Mouse (Mus musculus) heart, embryonic 14.5 days (tissue): ENCODE results near the gene Tmem117. TPM values are rescaled to one million over a fixed set of nuclear protein-coding genes. Genes with fewer than 3 reads are reported as not detected.
A peak's percentile ranks its signal among the peaks of the same experiment; 100 is the strongest.

ENCODE experiments used
- ATAC-seq: fragments of 200-750 bp; cut with Nextera tagmentation; 2 replicates; pipeline ENCODE4 v1.8.0; 2017; ENCODE audit warnings: low read depth, moderate TSS enrichment; ENCODE audit not compliant: insufficient number of reproducible peaks, insufficient read depth, low FRiP score
- H3K27ac ChIP-seq, 2 experiments: fragments of 200-500 bp in 1 of 2; fragments of 300-500 bp in 1 of 2; sonication (generic) in 1 of 2; replicated peaks in 1 of 2; 2 replicates each; pipeline ENCODE4 v1.5.1; 2012 to 2014; ENCODE audit warnings: low read depth in 2 of 2, low read length in 2 of 2, control low read depth in 1 of 2, mild to moderate bottlenecking in 1 of 2, mixed read lengths in 1 of 2; ENCODE audit not compliant: control insufficient read depth in 1 of 2, insufficient read depth in 1 of 2
- H3K27me3 ChIP-seq: fragments of 300-500 bp; sonication (generic); 2 replicates; pipeline ENCODE4 v1.6.1; 2014; ENCODE audit warnings: mild to moderate bottlenecking, low read length, control low read depth; ENCODE audit not compliant: control insufficient read depth, insufficient read depth
- H3K36me3 ChIP-seq: fragments of 300-500 bp; sonication (generic); 2 replicates; pipeline ENCODE4 v1.6.1; 2014; ENCODE audit warnings: mild to moderate bottlenecking, control low read depth, low read length, mixed read lengths; ENCODE audit not compliant: control insufficient read depth, insufficient read depth
- H3K4me1 ChIP-seq, 2 experiments: fragments of 200-500 bp in 1 of 2; fragments of 300-500 bp in 1 of 2; sonication (generic) in 1 of 2; 2 replicates each; pipeline ENCODE4 v1.6.1; 2012 to 2014; ENCODE audit warnings: low read length in 2 of 2, control low read depth in 1 of 2, mixed read lengths in 1 of 2; ENCODE audit not compliant: control insufficient read depth in 2 of 2, insufficient read depth in 2 of 2
- H3K4me2 ChIP-seq: fragments of 300-500 bp; sonication (generic); 2 replicates; pipeline ENCODE4 v1.6.1; 2014; ENCODE audit warnings: mild to moderate bottlenecking, low read length
- H3K4me3 ChIP-seq, 2 experiments: fragments of 200-500 bp in 1 of 2; fragments of 300-500 bp in 1 of 2; sonication (generic) in 1 of 2; 2 replicates each; pipeline ENCODE4 v1.5.1; 2012 to 2014; ENCODE audit warnings: low read length in 2 of 2, mild to moderate bottlenecking in 2 of 2, control low read depth in 1 of 2, low read depth in 1 of 2, moderate library complexity in 1 of 2; ENCODE audit not compliant: control insufficient read depth in 1 of 2, insufficient read depth in 1 of 2
- H3K9ac ChIP-seq: fragments of 300-500 bp; sonication (generic); 2 replicates; pipeline ENCODE4 v1.6.1; 2014; ENCODE audit warnings: mild to moderate bottlenecking, low read length
- H3K9me3 ChIP-seq: fragments of 300-500 bp; sonication (generic); 2 replicates; pipeline ENCODE4 v1.6.1; 2016; ENCODE audit warnings: low read length, control low read depth; ENCODE audit not compliant: control insufficient read depth
- WGBS: fragments of 180-500 bp; shearing (Covaris S2); extraction: QIAGEN DNeasy Blood & Tissue Kit; methylation state at CpG from one replicate; pipeline ENCODE4 v1.1.7; 2014; 5-methylcytosine and 5-hydroxymethylcytosine counted together
- polyA plus RNA-seq: library from polyadenylated mRNA; unstranded; fragments of >200 nt; fragmentation: Nextera tagmentation; extraction: Ambion mirVana; gene quantifications from 2 replicates; pipeline ENCODE4 v1.2.1, GENCODE M21; 2014

Gene Tmem117
- polyA plus RNA-seq, 1 experiment from 2014 or later = 2.0 TPM

DNA sequence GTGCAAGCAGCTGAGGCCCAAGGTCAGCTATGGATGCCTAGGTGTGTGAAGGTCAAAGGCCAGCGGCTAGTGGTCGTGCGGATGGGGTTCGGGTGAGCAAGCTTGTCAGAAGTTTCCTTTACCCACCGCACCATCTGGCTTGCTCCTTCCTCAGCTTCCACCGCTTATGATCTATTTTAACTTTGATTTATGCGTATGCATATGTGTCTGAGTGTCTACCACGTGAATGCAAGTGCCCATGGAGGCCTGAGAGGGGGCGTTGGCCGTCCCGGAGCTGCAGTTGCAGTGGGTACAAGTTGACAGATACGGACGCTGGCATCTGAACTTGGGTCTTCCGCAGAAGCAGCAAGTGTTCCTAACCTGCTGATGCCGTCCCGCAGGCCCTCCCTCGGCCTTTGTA lies 173.8 kb downstream of the Tmem117 start:
- Histone ChIP-seq H3K9me3 (no peaks in the 10 kb centered on the region), H3K27me3 (peaks cover 45% of the 10 kb centered on the region), H3K4me3 (no peak overlapping the region), H3K4me1 (peaks cover 3 to 5% of the 10 kb centered on the region in 2 experiments; a peak in 2 of 4 replicates), H3K9ac (no peak overlapping the region), H3K36me3 (no peaks in the 10 kb centered on the region), H3K4me2 (no peak overlapping the region), H3K27ac (no peak overlapping the region)
- ATAC-seq = no peak
- WGBS = 80% methylated on average over 17 of the region's 17 CpGs

DNA sequence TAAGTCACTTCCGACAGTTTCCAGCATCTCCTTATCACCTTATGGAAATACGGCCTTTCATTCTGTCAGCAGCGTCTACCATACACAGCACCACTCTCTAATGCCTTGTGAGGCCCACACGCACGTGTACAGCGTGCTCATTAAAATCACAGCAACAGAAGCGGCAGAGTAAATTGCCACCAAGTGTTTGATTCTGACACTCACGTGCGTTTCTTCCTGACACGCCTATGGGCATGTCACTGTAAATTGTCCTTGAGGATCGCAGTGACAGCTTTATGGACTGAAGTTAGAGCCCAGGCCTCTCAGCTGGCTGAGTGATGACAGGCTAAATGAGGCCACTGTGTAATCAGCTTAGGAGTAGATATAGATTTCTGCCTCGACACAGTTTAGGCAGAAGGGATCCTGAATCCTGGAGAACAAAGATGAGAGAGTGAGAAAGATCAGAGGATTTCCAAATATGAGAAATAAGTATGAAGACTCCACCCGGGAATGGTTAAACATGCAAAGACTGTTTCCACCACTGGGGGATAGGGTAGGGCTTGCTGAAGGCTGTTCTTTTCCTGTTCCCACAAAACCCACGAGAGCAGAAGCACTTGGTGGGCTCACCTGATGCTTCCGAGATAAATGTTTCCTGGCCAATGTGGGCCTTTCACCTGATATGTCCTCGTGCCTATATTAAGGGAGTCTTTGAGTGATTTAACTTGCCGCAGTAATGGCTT lies 174.8 kb downstream of the Tmem117 start:
- Histone ChIP-seq H3K36me3 (no peaks in the 10 kb centered on the region), H3K4me2 (peak overlapping the region; percentile 9; the same call in 1 of the 2 replicates), H3K9ac (no peak overlapping the region), H3K27ac (no peak overlapping the region), H3K4me1 (peaks cover 3 to 5% of the 10 kb centered on the region in 2 experiments; a peak in 2 of 4 replicates), H3K27me3 (peaks cover 45% of the 10 kb centered on the region), H3K4me3 (no peak overlapping the region), H3K9me3 (no peaks in the 10 kb centered on the region)
- ATAC-seq = no peak
- 16% methylated on average over 17 of the region's 17 CpGs for WGBS

DNA sequence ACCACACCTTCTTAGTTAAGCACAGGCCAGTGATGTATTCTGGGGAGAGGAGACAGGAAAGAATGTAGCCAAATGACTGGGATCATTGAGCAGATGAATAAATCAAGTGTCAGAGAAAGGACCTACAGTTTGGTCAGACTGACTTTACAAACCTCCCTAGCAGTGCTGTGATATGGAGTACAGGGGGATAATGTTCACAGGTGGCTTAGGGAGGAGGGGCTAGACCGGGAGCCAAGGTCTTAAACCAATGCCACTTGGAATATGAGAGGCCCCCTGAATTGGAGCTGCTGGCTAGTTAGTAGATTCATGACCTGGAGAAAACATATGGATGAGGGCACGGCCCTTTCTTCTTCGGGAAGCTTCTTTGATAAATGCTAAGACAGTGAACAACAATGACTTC lies 177.0 kb downstream of the Tmem117 start:
- ATAC-seq = no peak
- peaks cover 41% of the 10 kb centered on the region for H3K27me3 ChIP-seq
- H3K4me1 ChIP-seq = peaks cover 3 to 5% of the 10 kb centered on the region in 2 experiments; a peak in 2 of 4 replicates
- no peak overlapping the region for H3K9ac ChIP-seq
- H3K4me2 ChIP-seq = no peak overlapping the region
- 82% methylated on average over 3 of the region's 3 CpGs for WGBS
- H3K9me3 ChIP-seq = no peaks in the 10 kb centered on the region
- H3K4me3 ChIP-seq = no peak overlapping the region
- no peak overlapping the region for H3K27ac ChIP-seq
- no peaks in the 10 kb centered on the region for H3K36me3 ChIP-seq

DNA sequence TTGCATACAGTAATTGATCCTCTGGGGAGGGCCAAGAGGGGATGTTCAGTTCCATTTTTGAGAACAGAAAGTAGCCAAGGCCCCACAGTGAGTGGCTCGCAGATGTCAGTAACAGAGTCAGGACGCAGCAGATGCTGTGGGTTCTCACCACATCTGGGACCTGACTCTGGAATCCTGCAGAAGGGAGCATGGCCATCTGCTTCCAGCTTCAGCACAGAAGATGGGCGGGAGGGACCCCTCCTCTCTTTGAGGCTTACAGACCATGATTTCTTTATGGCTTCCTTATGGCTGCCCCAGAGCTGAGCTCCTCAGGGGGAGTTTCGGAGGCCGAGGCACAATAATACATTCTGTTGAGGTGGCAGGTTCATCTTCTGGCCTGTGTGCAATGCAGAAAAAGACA lies 182.5 kb downstream of the Tmem117 start:
- ATAC-seq = no peak
- WGBS = 74% methylated on average over 5 of the region's 5 CpGs
- H3K9me3 ChIP-seq = peaks cover 6% of the 10 kb centered on the region; the same call in 1 of the 2 replicates

DNA sequence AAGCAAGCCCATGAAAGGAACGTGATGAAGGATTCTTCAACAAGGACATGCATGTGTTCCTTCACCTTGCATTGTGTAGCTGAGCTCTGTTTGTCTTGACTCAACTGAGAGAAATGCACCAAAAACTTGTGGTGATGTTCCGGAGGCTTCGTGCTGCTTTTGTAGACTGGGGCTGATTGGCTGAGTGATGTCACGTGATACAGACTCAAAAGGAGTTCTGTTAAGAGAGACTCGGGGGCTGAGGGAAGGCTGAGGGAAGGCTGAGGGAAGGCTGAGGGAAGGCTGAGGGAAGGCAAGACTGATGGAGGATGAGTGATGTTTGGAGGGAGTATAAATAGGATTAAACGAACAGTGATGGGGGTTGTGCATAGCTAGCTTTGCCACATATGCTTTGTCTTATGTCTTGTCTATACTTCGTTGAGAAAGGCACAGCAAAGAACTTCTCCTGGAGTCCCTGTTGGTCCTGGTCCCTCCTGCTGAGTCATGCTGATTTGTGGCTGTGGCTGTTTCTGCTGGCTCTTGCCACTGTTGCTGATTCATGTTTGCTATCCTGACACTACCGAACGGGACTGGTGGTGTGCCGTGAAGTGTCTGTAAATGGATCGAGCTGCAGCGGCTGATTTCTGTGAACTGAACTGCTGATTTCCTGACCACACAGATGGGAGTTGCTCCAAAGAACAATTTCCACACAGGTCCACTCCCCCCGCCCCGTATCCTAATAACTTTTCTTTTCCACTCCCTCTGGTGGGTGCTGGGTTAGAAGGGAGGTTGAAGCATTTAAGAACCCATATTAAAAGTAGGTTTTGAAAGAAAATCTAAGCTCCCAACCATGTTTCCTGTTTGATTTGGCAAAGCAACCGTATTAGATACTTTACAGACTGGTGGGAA lies 185.4 kb downstream of the Tmem117 start:
- 71% methylated on average over 15 of the region's 15 CpGs for WGBS

More for the DNA sequence above, 182.5 kb downstream of the Tmem117 start:
- no peak overlapping the region for H3K27ac ChIP-seq
- no peak overlapping the region for H3K4me3 ChIP-seq
- H3K4me1 ChIP-seq = no peaks in the 10 kb centered on the region
- H3K27me3 ChIP-seq = peaks cover 15% of the 10 kb centered on the region
- no peak overlapping the region for H3K4me2 ChIP-seq
- H3K36me3 ChIP-seq = no peaks in the 10 kb centered on the region
- no peak overlapping the region for H3K9ac ChIP-seq

DNA sequence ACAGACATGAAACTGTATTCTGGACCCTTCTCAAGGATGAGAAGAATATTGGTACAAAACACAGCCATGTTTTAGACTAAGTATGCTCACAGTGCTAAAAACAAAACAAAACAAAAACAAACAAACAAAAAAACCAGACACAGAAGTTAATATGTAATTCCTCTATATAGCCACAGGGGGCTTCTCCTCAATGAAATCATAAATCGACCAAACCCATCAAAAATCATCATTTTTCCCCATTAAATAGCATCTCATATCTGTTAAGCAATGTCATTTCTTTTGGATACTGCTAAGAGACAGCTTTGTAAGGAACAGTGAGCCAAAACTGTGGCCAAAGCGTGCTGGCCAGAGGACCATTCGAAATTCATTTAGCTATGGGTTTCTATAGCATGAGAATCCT lies 206.6 kb downstream of the Tmem117 start:
- H3K9ac ChIP-seq = no peak overlapping the region
- H3K27ac ChIP-seq = no peak overlapping the region
- H3K9me3 ChIP-seq = no peaks in the 10 kb centered on the region
- WGBS = 82% methylated on average over 3 of the region's 3 CpGs
- H3K4me1 ChIP-seq = no peaks in the 10 kb centered on the region
- H3K27me3 ChIP-seq = no peaks in the 10 kb centered on the region
- H3K4me3 ChIP-seq = no peak overlapping the region
- H3K4me2 ChIP-seq = no peak overlapping the region
- H3K36me3 ChIP-seq = no peaks in the 10 kb centered on the region
- ATAC-seq = no peak

More for the DNA sequence above, 185.4 kb downstream of the Tmem117 start:
- H3K27ac ChIP-seq = no peak overlapping the region
- no peak for ATAC-seq
- H3K9me3 ChIP-seq = peaks cover 6% of the 10 kb centered on the region; the same call in 1 of the 2 replicates
- H3K4me3 ChIP-seq = no peak overlapping the region
- no peak overlapping the region for H3K9ac ChIP-seq
- no peaks in the 10 kb centered on the region for H3K36me3 ChIP-seq
- H3K4me2 ChIP-seq = 0 out of 2 replicates have a peak overlapping the region, but pooled peaks have one; percentile 16
- H3K27me3 ChIP-seq = 0 out of 2 replicates have a peak, but pooled peaks cover 5% of the 10 kb centered on the region
- no peaks in the 10 kb centered on the region for H3K4me1 ChIP-seq

DNA sequence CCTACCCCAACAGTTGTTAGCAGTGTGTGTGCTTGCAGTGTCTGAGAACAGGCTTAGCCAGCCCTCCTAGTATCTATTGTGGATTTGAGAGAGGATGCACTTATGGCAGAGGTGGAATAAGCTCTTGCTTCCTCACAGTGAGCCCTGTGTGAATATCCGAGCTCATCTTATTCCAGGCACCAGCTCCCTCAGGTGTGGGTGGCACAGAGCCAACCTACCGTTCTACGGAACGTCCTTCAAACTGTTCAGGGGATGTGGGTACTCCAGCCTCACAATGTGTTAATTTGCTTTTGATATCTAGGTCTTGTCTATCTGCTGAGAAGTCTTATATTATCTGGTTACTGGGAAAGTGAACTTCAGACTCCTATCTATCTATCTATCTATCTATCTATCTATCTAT lies 209.6 kb downstream of the Tmem117 start:
- no peak overlapping the region for H3K9ac ChIP-seq
- H3K4me1 ChIP-seq = no peaks in the 10 kb centered on the region
- no peaks in the 10 kb centered on the region for H3K9me3 ChIP-seq
- no peak overlapping the region for H3K4me2 ChIP-seq
- WGBS = 75% methylated on average over 4 of the region's 4 CpGs
- no peak overlapping the region for H3K4me3 ChIP-seq
- no peak for ATAC-seq
- no peaks in the 10 kb centered on the region for H3K27me3 ChIP-seq
- H3K36me3 ChIP-seq = no peaks in the 10 kb centered on the region
- H3K27ac ChIP-seq = no peak overlapping the region
